Mouse (Mus musculus): ENCODE results near the gene BC016579. TPM values are rescaled to one million over a fixed set of nuclear protein-coding genes. Genes with fewer than 3 reads are reported as not detected.

BC016579 gene
- polyA plus RNA-seq, 1 experiment = 0.47 TPM

- Histone ChIP-seq H3K4me3 (replicated peaks; ENCODE audit: insufficient read depth, low read depth, low read length) (no peak overlapping the region), H3K4me1 (ENCODE audit: control insufficient read depth, insufficient read depth, low read length) (no peaks in the 10 kb centered on the region), H3K27ac (ENCODE audit: insufficient read depth, low read length) (no peak overlapping the region), H3K27me3 (ENCODE audit: control insufficient read depth, insufficient read depth, low read length) (no peaks in the 10 kb centered on the region)
- DNase-seq = no peak
- 91% methylated on average over 2 of the region's 2 CpGs for whole genome bisulfite sequencing
- no peak for TF ChIP-seq CTCF (IDR thresholded peaks at IDR 0.05; ENCODE audit: borderline replicate concordance, insufficient read depth, low read depth, low read length)
- TF ChIP-seq POLR2A (IDR thresholded peaks at IDR 0.05; ENCODE audit: borderline replicate concordance, insufficient read depth, low read length) = no peak
These were observed 29.1 kb downstream of the BC016579 start for GRCm38 (mm10) chr16:45624791-45625190.

- 94% methylated on average over 4 of the region's 4 CpGs for WGBS
- DNase-seq = no peak
- Histone ChIP-seq H3K27me3 (ENCODE audit: control insufficient read depth, insufficient read depth, low read length) (no peaks in the 10 kb centered on the region), H3K27ac (ENCODE audit: insufficient read depth, low read length) (no peak overlapping the region), H3K4me1 (ENCODE audit: control insufficient read depth, insufficient read depth, low read length) (no peaks in the 10 kb centered on the region), H3K4me3 (replicated peaks; ENCODE audit: insufficient read depth, low read depth, low read length) (no peak overlapping the region)
- TF ChIP-seq POLR2A (IDR thresholded peaks at IDR 0.05; ENCODE audit: borderline replicate concordance, insufficient read depth, low read length) = no peak
These were observed 30.6 kb downstream of the BC016579 start for GRCm38 (mm10) chr16:45623230-45623629.

DNA sequence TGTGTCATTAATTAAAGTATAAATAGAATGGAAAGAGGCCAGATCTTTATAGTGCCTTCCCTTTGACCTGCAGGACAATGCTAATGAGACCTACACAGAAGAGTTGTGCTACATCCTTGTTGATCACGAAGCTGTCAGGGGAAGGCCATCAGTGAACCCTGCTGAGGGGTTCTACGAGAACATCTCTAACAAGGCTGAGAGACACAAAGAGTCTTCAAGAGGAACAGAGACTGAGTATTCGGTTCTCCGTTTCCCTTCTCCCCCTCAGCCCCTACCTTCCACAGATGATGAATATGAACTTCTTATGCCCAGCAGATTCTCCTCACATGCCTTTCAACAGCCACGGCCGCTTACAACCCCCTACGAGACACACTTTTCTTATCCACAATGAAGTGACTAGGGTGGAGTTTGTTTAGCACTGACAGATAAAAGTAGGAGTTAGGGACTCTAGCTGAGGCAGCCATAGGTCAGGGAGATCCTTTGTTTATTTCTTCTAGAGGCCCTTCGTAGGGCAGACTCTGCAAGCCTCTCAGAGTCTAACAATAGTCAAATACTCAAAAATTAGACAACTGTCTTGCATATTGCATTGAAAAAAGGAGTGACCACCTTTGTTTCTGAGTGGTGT, 34.0 kb downstream of the BC016579 start:
- WGBS = 73% methylated on average over 8 of the region's 8 CpGs
- DNase-seq = no peak
- no peak overlapping the region for H3K27ac ChIP-seq (ENCODE audit: insufficient read depth, low read length)
- no peaks in the 10 kb centered on the region for H3K4me1 ChIP-seq (ENCODE audit: control insufficient read depth, insufficient read depth, low read length)
- no peak overlapping the region for H3K4me3 ChIP-seq (replicated peaks; ENCODE audit: insufficient read depth, low read depth, low read length)
- TF ChIP-seq POLR2A (IDR thresholded peaks at IDR 0.05; ENCODE audit: borderline replicate concordance, insufficient read depth, low read length) (no peak), CTCF (IDR thresholded peaks at IDR 0.05; ENCODE audit: borderline replicate concordance, insufficient read depth, low read depth, low read length) (no peak)
- no peaks in the 10 kb centered on the region for H3K27me3 ChIP-seq (ENCODE audit: control insufficient read depth, insufficient read depth, low read length)

GRCm38 (mm10) chr16:45615944-45616343, 37.9 kb downstream of the BC016579 start:
- TF ChIP-seq POLR2A (IDR thresholded peaks at IDR 0.05; ENCODE audit: borderline replicate concordance, insufficient read depth, low read length) (no peak), CTCF (IDR thresholded peaks at IDR 0.05; ENCODE audit: borderline replicate concordance, insufficient read depth, low read depth, low read length) (no peak)

GRCm38 (mm10) chr16:45613247-45613646, 40.6 kb downstream of the BC016579 start:
- no peaks in the 10 kb centered on the region for H3K27me3 ChIP-seq (ENCODE audit: control insufficient read depth, insufficient read depth, low read length)
- no peak for DNase-seq
- no peak overlapping the region for H3K4me3 ChIP-seq (replicated peaks; ENCODE audit: insufficient read depth, low read depth, low read length)
- H3K4me1 ChIP-seq (ENCODE audit: control insufficient read depth, insufficient read depth, low read length) = no peaks in the 10 kb centered on the region
- no peak for TF ChIP-seq POLR2A (IDR thresholded peaks at IDR 0.05; ENCODE audit: borderline replicate concordance, insufficient read depth, low read length)
- no peak for TF ChIP-seq CTCF (IDR thresholded peaks at IDR 0.05; ENCODE audit: borderline replicate concordance, insufficient read depth, low read depth, low read length)
- 59% methylated on average over 2 of the region's 2 CpGs for WGBS
- no peak overlapping the region for H3K27ac ChIP-seq (ENCODE audit: insufficient read depth, low read length)

More at GRCm38 (mm10) chr16:45615944-45616343, 37.9 kb downstream of the BC016579 start:
- Histone ChIP-seq H3K27ac (ENCODE audit: insufficient read depth, low read length) (no peak overlapping the region), H3K27me3 (ENCODE audit: control insufficient read depth, insufficient read depth, low read length) (no peaks in the 10 kb centered on the region), H3K4me3 (replicated peaks; ENCODE audit: insufficient read depth, low read depth, low read length) (no peak overlapping the region), H3K4me1 (ENCODE audit: control insufficient read depth, insufficient read depth, low read length) (no peaks in the 10 kb centered on the region)
- 81% methylated on average over 1 of the region's 1 CpGs for WGBS
- DNase-seq = no peak

GRCm38 (mm10) chr16:45610267-45610666, 43.6 kb downstream of the BC016579 start, which contains the start of gene Gcsam:
TSS of gene Gcsam (plus strand) at chr16:45610380.
- Histone ChIP-seq H3K4me1 (ENCODE audit: control insufficient read depth, insufficient read depth, low read length) (no peaks in the 10 kb centered on the region), H3K27me3 (ENCODE audit: control insufficient read depth, insufficient read depth, low read length) (no peaks in the 10 kb centered on the region), H3K4me3 (replicated peaks; ENCODE audit: insufficient read depth, low read depth, low read length) (no peak within 1 kb of the TSS), H3K27ac (ENCODE audit: insufficient read depth, low read length) (no peak within 1 kb of the TSS)
- DNase-seq = no peak
- WGBS = 77% methylated on average over 4 of the region's 4 CpGs
- TF ChIP-seq POLR2A (IDR thresholded peaks at IDR 0.05; ENCODE audit: borderline replicate concordance, insufficient read depth, low read length) (no peak), CTCF (IDR thresholded peaks at IDR 0.05; ENCODE audit: borderline replicate concordance, insufficient read depth, low read depth, low read length) (no peak)

DNA sequence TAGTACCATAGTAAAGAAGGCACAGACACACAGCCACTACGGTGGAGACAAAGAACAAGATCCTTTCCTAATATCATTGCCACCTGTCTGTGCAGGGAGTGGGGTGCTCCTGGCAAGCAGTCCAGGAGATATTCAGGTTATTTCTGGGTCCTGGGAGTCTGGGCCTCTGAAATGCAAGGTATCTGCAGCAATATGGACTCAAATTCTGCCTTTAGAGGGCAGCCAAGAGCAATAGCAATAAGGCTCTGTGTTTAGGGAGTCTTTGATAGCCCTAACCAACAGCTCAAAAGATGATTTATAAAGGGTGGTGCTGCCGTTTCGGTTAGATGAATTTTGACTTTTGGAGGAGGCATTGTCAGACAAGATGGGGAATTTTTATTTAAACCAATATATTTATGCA, 44.6 kb downstream of the BC016579 start:
- WGBS = 79% methylated on average over 3 of the region's 3 CpGs
- TF ChIP-seq POLR2A (IDR thresholded peaks at IDR 0.05; ENCODE audit: borderline replicate concordance, insufficient read depth, low read length) (no peak), CTCF (IDR thresholded peaks at IDR 0.05; ENCODE audit: borderline replicate concordance, insufficient read depth, low read depth, low read length) (peak; percentile 13; the same call in 1 of the 2 replicates)
- Histone ChIP-seq H3K27me3 (ENCODE audit: control insufficient read depth, insufficient read depth, low read length) (no peaks in the 10 kb centered on the region), H3K4me3 (replicated peaks; ENCODE audit: insufficient read depth, low read depth, low read length) (no peak overlapping the region), H3K27ac (ENCODE audit: insufficient read depth, low read length) (no peak overlapping the region), H3K4me1 (ENCODE audit: control insufficient read depth, insufficient read depth, low read length) (no peaks in the 10 kb centered on the region)
- DNase-seq = no peak

GRCm38 (mm10) chr16:45608481-45608954, 45.4 kb downstream of the BC016579 start:
- Histone ChIP-seq H3K4me1 (ENCODE audit: control insufficient read depth, insufficient read depth, low read length) (no peaks in the 10 kb centered on the region), H3K4me3 (replicated peaks; ENCODE audit: insufficient read depth, low read depth, low read length) (no peak overlapping the region), H3K27me3 (ENCODE audit: control insufficient read depth, insufficient read depth, low read length) (no peaks in the 10 kb centered on the region), H3K27ac (ENCODE audit: insufficient read depth, low read length) (no peak overlapping the region)
- TF ChIP-seq CTCF (IDR thresholded peaks at IDR 0.05; ENCODE audit: borderline replicate concordance, insufficient read depth, low read depth, low read length) (peak; percentile 6; the same call in 1 of the 2 replicates), POLR2A (IDR thresholded peaks at IDR 0.05; ENCODE audit: borderline replicate concordance, insufficient read depth, low read length) (no peak)
- 52% methylated on average over 4 of the region's 4 CpGs for WGBS
- DNase-seq = no peak

Data from cerebellum, adult 2 months (tissue).